9 mouse cellular contexts compared by ENCODE assay signal in genomic region chr6:28756306-28757018, GRCm38 (mm10).
DNase-seq lines count a peak whose midpoint lies in the region; ATAC-seq lines count a peak whose summit lies in the region.
"Had no signal": no experiment of that assay in that cellular context is flagged by ENCODE, and none has a peak within 500 bp of the region (broad histone marks: within the 10 kb centered on the region; RNA-seq: fewer than 3 reads in every experiment).

No protein-coding gene starts in this region.

- H3K4me3 ChIP-seq in forebrain, embryonic 10.5 days: no peak overlapping the region
- H3K4me3 ChIP-seq in midbrain, embryonic 11.5 days (ENCODE audit: low read depth, low read length): no peak overlapping the region

- ATAC-seq in midbrain, embryonic 11.5 days (ENCODE audit: low FRiP score): peak; percentile 71
- ATAC-seq in megakaryocyte, adult 5-6 weeks (ENCODE audit: poor library complexity, severe bottlenecking): no peak

- peak overlapping the region; percentile 72 for H3K27ac ChIP-seq in forebrain, embryonic 10.5 days
- peak overlapping the region; percentile 48; the same call in 1 of the 2 replicates for H3K27ac ChIP-seq in midbrain, embryonic 11.5 days (ENCODE audit: low read depth, low read length)
- H3K27ac ChIP-seq: macrophage had no signal

- no peaks in the 10 kb centered on the region for H3K9me3 ChIP-seq in forebrain, embryonic 10.5 days
- no peaks in the 10 kb centered on the region for H3K9me3 ChIP-seq in midbrain, embryonic 11.5 days (ENCODE audit: control insufficient read depth, low read length)

- no peaks in the 10 kb centered on the region for H3K27me3 ChIP-seq in forebrain, embryonic 10.5 days (ENCODE audit: poor library complexity, severe bottlenecking)
- no peaks in the 10 kb centered on the region for H3K27me3 ChIP-seq in midbrain, embryonic 11.5 days (ENCODE audit: control insufficient read depth, insufficient read depth, low read length)

- peak; percentile 39 for DNase-seq in gastrocnemius, postnatal 10 days
- no peak for DNase-seq in gastrocnemius, adult 8-10 months (ENCODE audit: low spot score in 2 of 2)
- peak; percentile 46 for DNase-seq in MN1 (ENCODE audit: low spot score)
- DNase-seq in forebrain, embryonic 10.5 days (ENCODE audit: extremely low spot score, low spot score): peak; percentile 36
- DNase-seq in kidney, postnatal 36 days: peak; percentile 17 to 52
- DNase-seq in midbrain, embryonic 11.5 days (ENCODE audit: low spot score, missing footprints): no peak
- DNase-seq in gastrocnemius, adult 18-20 months (ENCODE audit: low spot score): no peak

- peaks cover 70% of the 10 kb centered on the region for H3K4me1 ChIP-seq in forebrain, embryonic 10.5 days
- H3K4me1 ChIP-seq in midbrain, embryonic 11.5 days (ENCODE audit: control insufficient read depth, insufficient read depth, low read length): peaks cover 10% of the 10 kb centered on the region

- no peak overlapping the region for H3K9ac ChIP-seq in midbrain, embryonic 11.5 days (ENCODE audit: low read length)

- no peaks in the 10 kb centered on the region for H3K36me3 ChIP-seq in forebrain, embryonic 10.5 days (replicated peaks)
- no peaks in the 10 kb centered on the region for H3K36me3 ChIP-seq in midbrain, embryonic 11.5 days (ENCODE audit: control insufficient read depth, insufficient read depth, low read length)

- no peak overlapping the region for H3K4me2 ChIP-seq in midbrain, embryonic 11.5 days

- WGBS in forebrain, embryonic 10.5 days: 59% methylated on average over 10 of the region's 10 CpGs
- WGBS in midbrain, embryonic 11.5 days: 52% methylated on average over 10 of the region's 10 CpGs

Comparison
In these comparisons a context has a peak if more than half of its experiments do, and no peak if none do; other contexts are left out.
1. DNase-seq: peak in gastrocnemius, postnatal 10 days (single experiment), MN1 (single experiment), forebrain, embryonic 10.5 days (single experiment) and kidney, postnatal 36 days (2 of 2); none in gastrocnemius, adult 8-10 months (0 of 2), midbrain, embryonic 11.5 days (single experiment) and gastrocnemius, adult 18-20 months (single experiment).